8 mouse cellular contexts compared by ENCODE assay signal in genomic region chrX:152768891-152769599, GRCm38 (mm10). TPM values are rescaled to one million over a fixed set of nuclear protein-coding genes. Genes with fewer than 3 reads are reported as not detected.
DNase-seq lines count a peak whose midpoint lies in the region; ATAC-seq and TF ChIP-seq lines count a peak whose summit lies in the region.

Gene Shroom2, minus strand, starts transcription at chrX:152769465.

- H3K4me3 ChIP-seq in cerebellum, adult 2 months (replicated peaks; ENCODE audit: insufficient read depth, low read depth, low read length), result peak within 1 kb of the TSS; percentile 26
- peak within 1 kb of the TSS; percentile 55 for H3K4me3 ChIP-seq in forebrain, embryonic 13.5 days
- H3K4me3 ChIP-seq in intestine, embryonic 14.5 days (ENCODE audit: low read depth, low read length), result peak within 1 kb of the TSS; percentile 59
- peak within 1 kb of the TSS; percentile 49 for H3K4me3 ChIP-seq in limb, embryonic 11.5 days (ENCODE audit: low read depth, low read length)
- H3K4me3 ChIP-seq in midbrain, embryonic 13.5 days (replicated peaks), result peak within 1 kb of the TSS; percentile 54

- no peaks in the 10 kb centered on the region for H3K9me3 ChIP-seq in forebrain, embryonic 13.5 days (replicated peaks)
- no peaks in the 10 kb centered on the region for H3K9me3 ChIP-seq in intestine, embryonic 14.5 days (ENCODE audit: control insufficient read depth, low read length)
- no peaks in the 10 kb centered on the region for H3K9me3 ChIP-seq in limb, embryonic 11.5 days (ENCODE audit: control insufficient read depth, low read length)
- H3K9me3 ChIP-seq in midbrain, embryonic 13.5 days, result no peaks in the 10 kb centered on the region

- TF ChIP-seq POLR2A in cerebellum, adult 2 months (IDR thresholded peaks at IDR 0.05; ENCODE audit: borderline replicate concordance, insufficient read depth, low read length), result no peak

- no peak within 1 kb of the TSS for H3K27ac ChIP-seq in cerebellum, adult 2 months (ENCODE audit: insufficient read depth, low read length)
- H3K27ac ChIP-seq in forebrain, embryonic 13.5 days, result no peak within 1 kb of the TSS
- H3K27ac ChIP-seq in intestine, embryonic 14.5 days (ENCODE audit: low read depth), result peak within 1 kb of the TSS; percentile 54; the same call in 1 of the 2 replicates
- H3K27ac ChIP-seq in limb, embryonic 11.5 days (replicated peaks; ENCODE audit: low read depth, low read length), result no peak within 1 kb of the TSS
- H3K27ac ChIP-seq in midbrain, embryonic 13.5 days, result no peak within 1 kb of the TSS

- peak within 1 kb of the TSS; percentile 65 for H3K9ac ChIP-seq in forebrain, embryonic 13.5 days
- H3K9ac ChIP-seq in intestine, embryonic 14.5 days (ENCODE audit: low read length), result peak within 1 kb of the TSS; percentile 64
- peak within 1 kb of the TSS; percentile 59 for H3K9ac ChIP-seq in limb, embryonic 11.5 days (ENCODE audit: low read length)
- peak within 1 kb of the TSS; percentile 57 for H3K9ac ChIP-seq in midbrain, embryonic 13.5 days (replicated peaks)

- no peaks in the 10 kb centered on the region for H3K27me3 ChIP-seq in cerebellum, adult 2 months (ENCODE audit: control insufficient read depth, insufficient read depth, low read length)
- H3K27me3 ChIP-seq in forebrain, embryonic 13.5 days, result peaks cover 14% of the 10 kb centered on the region; the same call in 1 of the 2 replicates
- peaks cover 7% of the 10 kb centered on the region; the same call in 1 of the 2 replicates for H3K27me3 ChIP-seq in intestine, embryonic 14.5 days (replicated peaks; ENCODE audit: control insufficient read depth, insufficient read depth, low read length)
- peaks cover 18% of the 10 kb centered on the region for H3K27me3 ChIP-seq in limb, embryonic 11.5 days (ENCODE audit: control insufficient read depth, insufficient read depth, low read length)
- H3K27me3 ChIP-seq in midbrain, embryonic 13.5 days, result peaks cover 44% of the 10 kb centered on the region; the same call in 1 of the 2 replicates

- 2% methylated on average over 54 of the region's 55 CpGs for WGBS in cerebellum, adult 2 months
- 24% methylated on average over 43 of the region's 55 CpGs for WGBS in forebrain, embryonic 13.5 days
- WGBS in intestine, embryonic 14.5 days, result 16% methylated on average over 34 of the region's 55 CpGs
- WGBS in limb, embryonic 11.5 days, result 12% methylated on average over 49 of the region's 55 CpGs
- 16% methylated on average over 51 of the region's 55 CpGs for WGBS in midbrain, embryonic 13.5 days

- TF ChIP-seq CTCF in cerebellum, adult 2 months (IDR thresholded peaks at IDR 0.05; ENCODE audit: borderline replicate concordance, insufficient read depth, low read depth, low read length), result no peak

- H3K4me2 ChIP-seq in forebrain, embryonic 13.5 days, result peak within 1 kb of the TSS; percentile 69
- peak within 1 kb of the TSS; percentile 51 for H3K4me2 ChIP-seq in intestine, embryonic 14.5 days (ENCODE audit: low read length)
- H3K4me2 ChIP-seq in limb, embryonic 11.5 days (ENCODE audit: low read depth, severe bottlenecking), result peak within 1 kb of the TSS; percentile 47
- H3K4me2 ChIP-seq in midbrain, embryonic 13.5 days (replicated peaks), result peak within 1 kb of the TSS; percentile 72

- H3K4me1 ChIP-seq in cerebellum, adult 2 months (ENCODE audit: control insufficient read depth, insufficient read depth, low read length), result no peaks in the 10 kb centered on the region
- H3K4me1 ChIP-seq in forebrain, embryonic 13.5 days, result no peaks in the 10 kb centered on the region
- no peaks in the 10 kb centered on the region for H3K4me1 ChIP-seq in intestine, embryonic 14.5 days (replicated peaks; ENCODE audit: control insufficient read depth, insufficient read depth, low read length)
- no peaks in the 10 kb centered on the region for H3K4me1 ChIP-seq in limb, embryonic 11.5 days (ENCODE audit: control insufficient read depth, insufficient read depth, low read length)
- H3K4me1 ChIP-seq in midbrain, embryonic 13.5 days (replicated peaks), result no peaks in the 10 kb centered on the region; the same call in 1 of the 2 replicates

- peak; percentile 91 for ATAC-seq in forebrain, embryonic 13.5 days
- ATAC-seq in intestine, embryonic 14.5 days (replicated peaks; ENCODE audit: low FRiP score, low TSS enrichment, low read depth), result peak; percentile 85
- peak; percentile 70 for ATAC-seq in limb, embryonic 11.5 days (ENCODE audit: insufficient number of reproducible peaks, low FRiP score, low TSS enrichment, low read depth)
- peak; percentile 91 for ATAC-seq in midbrain, embryonic 13.5 days

- no peak for DNase-seq in cerebellum, adult 2 months
- DNase-seq in cerebellum, adult 9-10 months, result no peak
- peak; percentile 26 for DNase-seq in Muller cell, postnatal 12 days (ENCODE audit: inconsistent ontology term)
- DNase-seq in intestine, embryonic 14.5 days (ENCODE audit: low spot score), result peak; percentile 65
- DNase-seq in limb, embryonic 11.5 days (ENCODE audit: low spot score), result peak; percentile 46
- DNase-seq in T-cell, adult 2 months (ENCODE audit: low spot score), result no peak

- H3K36me3 ChIP-seq in forebrain, embryonic 13.5 days (ENCODE audit: poor library complexity, severe bottlenecking), result no peaks in the 10 kb centered on the region
- no peaks in the 10 kb centered on the region for H3K36me3 ChIP-seq in intestine, embryonic 14.5 days (ENCODE audit: control insufficient read depth, insufficient read depth, low read length)
- no peaks in the 10 kb centered on the region for H3K36me3 ChIP-seq in limb, embryonic 11.5 days (ENCODE audit: control insufficient read depth, insufficient read depth, low read length)
- no peaks in the 10 kb centered on the region for H3K36me3 ChIP-seq in midbrain, embryonic 13.5 days

RNA-seq across cellular contexts. Expression of gene Shroom2, which starts in this region (rescaled TPM):
- 32.6 and 39.6 TPM in 2 replicates for polyA plus RNA-seq in cerebellum, adult 2 months (2012; rRNA removed)
- 17.3 and 25.3 TPM in 2 replicates for polyA plus RNA-seq in forebrain, embryonic 13.5 days (2015; fragmentation: Nextera tagmentation; extraction: Ambion mirVana)
- polyA plus RNA-seq in intestine, embryonic 14.5 days (2014; fragmentation: Nextera tagmentation; extraction: Ambion mirVana), result 8.1 and 8.7 TPM in 2 replicates
- 6.6 and 8.4 TPM in 2 replicates for polyA plus RNA-seq in limb, embryonic 11.5 days (2014; fragmentation: Nextera tagmentation; extraction: Ambion mirVana)
- polyA plus RNA-seq in midbrain, embryonic 13.5 days (2015; fragmentation: Nextera tagmentation; extraction: Ambion mirVana), result 46.8 and 47.2 TPM in 2 replicates

Comparison
In these comparisons a context has a peak if more than half of its experiments do, and no peak if none do; other contexts are left out.
1. DNase-seq: peak in Muller cell, postnatal 12 days (single experiment), intestine, embryonic 14.5 days (single experiment) and limb, embryonic 11.5 days (single experiment); none in cerebellum, adult 2 months (0 of 2), cerebellum, adult 9-10 months (single experiment) and T-cell, adult 2 months (single experiment).
2. Peak in every context shown above with its lines, with median percentiles within 50 percentile points of each other: H3K4me3 ChIP-seq, ATAC-seq, H3K4me2 ChIP-seq and H3K9ac ChIP-seq.